Mouse (Mus musculus) heart, adult 2 months (tissue): ENCODE data around the gene Atp6v0a4.

ENCODE experiments used
- CTCF ChIP-seq: fragments of 200-600 bp; IDR thresholded peaks from 2 replicates; pipeline ENCODE4 v1.8.1; 2022; ENCODE audit warnings: antibody characterized with exemption, mild to moderate bottlenecking, moderate library complexity
- POLR2A ChIP-seq: fragments of 200-500 bp; IDR thresholded peaks from 2 replicates; pipeline ENCODE4 v1.6.1; 2011; ENCODE audit warnings: mild to moderate bottlenecking, low read depth, low read length, control low read depth; ENCODE audit not compliant: insufficient read depth

DNA sequence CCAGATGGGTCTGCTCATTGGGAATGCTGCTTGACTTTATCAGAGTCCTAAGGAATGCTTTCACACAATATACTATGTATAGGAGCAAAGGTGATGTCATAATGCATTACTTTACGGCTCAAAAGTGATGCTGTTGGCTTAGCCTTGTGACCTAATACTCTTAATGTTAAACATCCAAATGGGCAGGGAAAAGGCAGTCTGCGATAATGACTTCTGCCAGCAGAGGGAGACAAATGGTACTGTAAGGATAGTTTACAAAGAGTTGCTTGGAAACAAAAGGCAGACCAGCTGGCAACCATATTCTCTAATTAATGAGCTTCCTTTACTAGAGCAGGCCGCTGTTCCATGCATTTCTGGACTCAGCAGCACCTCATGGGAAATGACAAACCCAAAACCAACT is 35.7 kb upstream of the Atp6v0a4 start:
- TF ChIP-seq CTCF: peak; percentile 97; the same call in 1 of the 2 replicates
- TF ChIP-seq POLR2A: no peak
